Mouse (Mus musculus) midbrain, postnatal 0 days (tissue): ENCODE measurements around the gene Nars2. TPM values are rescaled to one million over a fixed set of nuclear protein-coding genes. Genes with fewer than 3 reads are reported as not detected.
A peak's percentile ranks its signal among the peaks of the same experiment; 100 is the strongest.
"Not testable (repeated sequence)": the region's sequence is repeated elsewhere in the genome, so short reads cannot be mapped to it uniquely, and the experiment has no call there.

Experiments used
- ATAC-seq: fragments of 200-750 bp; cut with Nextera tagmentation; 2 replicates; pipeline ENCODE4 v1.8.0; 2017; ENCODE audit warnings: moderate number of reproducible peaks, mild to moderate bottlenecking, moderate TSS enrichment, moderate library complexity; ENCODE audit not compliant: low FRiP score
- DNase-seq: peaks from one replicate; pipeline ENCODE4 v3.0.0-alpha.2; 2015; ENCODE audit warnings: low spot score
- H3K27ac ChIP-seq: fragments of 300-500 bp; sonication (generic); 2 replicates; pipeline ENCODE4 v1.5.1; 2014; ENCODE audit warnings: low read depth, mild to moderate bottlenecking, low read length, mixed read lengths
- H3K27me3 ChIP-seq: fragments of 300-500 bp; sonication (generic); 2 replicates; pipeline ENCODE4 v1.6.1; 2014; ENCODE audit warnings: low read length, control low read depth, mixed read lengths; ENCODE audit not compliant: insufficient read depth
- H3K36me3 ChIP-seq: fragments of 300-500 bp; sonication (generic); 2 replicates; pipeline ENCODE4 v1.6.1; 2014; ENCODE audit warnings: low read length, control low read depth, mixed read lengths; ENCODE audit not compliant: insufficient read depth
- H3K4me1 ChIP-seq: fragments of 300-500 bp; sonication (generic); 2 replicates; pipeline ENCODE4 v1.6.1; 2014; ENCODE audit warnings: mild to moderate bottlenecking, control low read depth, antibody characterized with exemption, low read length, mixed read lengths; ENCODE audit not compliant: insufficient read depth
- H3K4me2 ChIP-seq: fragments of 300-500 bp; sonication (generic); 2 replicates; pipeline ENCODE4 v1.6.1; 2014; ENCODE audit warnings: low read depth, mild to moderate bottlenecking, low read length, mixed read lengths; ENCODE audit not compliant: poor library complexity, severe bottlenecking
- H3K4me3 ChIP-seq: fragments of 300-500 bp; sonication (generic); 2 replicates; pipeline ENCODE4 v1.5.1; 2014; ENCODE audit warnings: low read depth, mild to moderate bottlenecking, low read length, moderate library complexity
- H3K9ac ChIP-seq: fragments of 300-500 bp; sonication (generic); replicated peaks from 2 replicates; pipeline ENCODE4 v1.6.1; 2014; ENCODE audit warnings: mild to moderate bottlenecking, low read length, moderate library complexity, mixed read lengths; ENCODE audit not compliant: poor library complexity, severe bottlenecking
- H3K9me3 ChIP-seq: fragments of 300-500 bp; sonication (generic); 2 replicates; pipeline ENCODE4 v1.6.1; 2016; ENCODE audit warnings: low read length, control low read depth
- CTCF ChIP-seq: IDR thresholded peaks from 2 replicates; pipeline ENCODE4 v1.5.1; 2016; ENCODE audit warnings: antibody characterized with exemption, mild to moderate bottlenecking
- WGBS: fragments of 180-500 bp; shearing (Covaris S2); extraction: QIAGEN DNeasy Blood & Tissue Kit; methylation state at CpG from one replicate; pipeline ENCODE4 v1.1.7; 2014; 5-methylcytosine and 5-hydroxymethylcytosine counted together
- polyA plus RNA-seq: library from polyadenylated mRNA; unstranded; fragments of >200 nt; fragmentation: Nextera tagmentation; extraction: Ambion mirVana; gene quantifications from 2 replicates; pipeline ENCODE4 v1.2.1, GENCODE M21; 2015
- total RNA-seq: library from RNA; depleted of rRNA; stranded (reverse); fragments of >200 nt; gene quantifications from 2 replicates; pipeline ENCODE4 v1.2.3, GENCODE M21; 2014

Gene Nars2
- total and polyA plus RNA-seq, 2 experiments from 2014 or later, result 5.4 to 13.2 TPM

DNA sequence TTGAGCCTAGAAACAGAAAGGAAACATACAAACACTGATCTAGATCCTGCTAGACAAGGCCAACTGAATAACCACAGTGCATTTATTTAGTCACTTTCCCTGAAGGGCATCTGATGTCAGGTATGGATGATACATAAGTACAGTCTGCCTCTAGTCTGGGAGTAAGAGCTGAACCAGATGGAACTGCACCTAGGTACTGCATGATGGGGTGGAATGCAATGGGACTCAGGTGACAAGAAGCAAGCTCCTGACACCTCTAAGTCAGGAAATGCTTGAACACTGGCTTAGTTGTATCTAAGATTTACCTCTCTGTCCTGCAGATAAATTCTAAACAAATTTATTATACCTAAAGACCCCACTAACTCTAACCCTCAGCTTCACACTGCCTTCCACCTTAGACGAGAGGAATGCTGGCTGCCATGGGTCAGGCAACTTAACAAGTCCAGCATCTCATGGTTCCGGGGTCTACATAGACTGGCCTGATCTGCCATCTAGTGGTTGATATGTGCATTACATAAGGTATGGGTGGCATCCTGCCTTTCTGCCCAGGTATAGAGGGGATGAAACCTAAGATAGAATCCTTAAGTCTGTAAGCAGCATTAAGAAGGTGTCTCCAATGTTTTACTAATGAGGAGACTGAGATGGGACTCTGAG lies 35.7 kb upstream of the Nars2 start:
- peak; percentile 74; the same call in 1 of the 2 replicates for ATAC-seq
- DNase-seq, result peak; percentile 90
- H3K27me3 ChIP-seq, result no peaks in the 10 kb centered on the region
- H3K27ac ChIP-seq, result no peak overlapping the region
- H3K4me3 ChIP-seq, result no peak overlapping the region
- no peaks in the 10 kb centered on the region for H3K9me3 ChIP-seq
- no peak overlapping the region for H3K9ac ChIP-seq
- WGBS, result 2% methylated on average over 2 of the region's 2 CpGs
- TF ChIP-seq CTCF, result peak; percentile 97
- no peak overlapping the region for H3K4me2 ChIP-seq
- H3K36me3 ChIP-seq, result no peaks in the 10 kb centered on the region
- H3K4me1 ChIP-seq, result no peaks in the 10 kb centered on the region; the same call in 1 of the 2 replicates

DNA sequence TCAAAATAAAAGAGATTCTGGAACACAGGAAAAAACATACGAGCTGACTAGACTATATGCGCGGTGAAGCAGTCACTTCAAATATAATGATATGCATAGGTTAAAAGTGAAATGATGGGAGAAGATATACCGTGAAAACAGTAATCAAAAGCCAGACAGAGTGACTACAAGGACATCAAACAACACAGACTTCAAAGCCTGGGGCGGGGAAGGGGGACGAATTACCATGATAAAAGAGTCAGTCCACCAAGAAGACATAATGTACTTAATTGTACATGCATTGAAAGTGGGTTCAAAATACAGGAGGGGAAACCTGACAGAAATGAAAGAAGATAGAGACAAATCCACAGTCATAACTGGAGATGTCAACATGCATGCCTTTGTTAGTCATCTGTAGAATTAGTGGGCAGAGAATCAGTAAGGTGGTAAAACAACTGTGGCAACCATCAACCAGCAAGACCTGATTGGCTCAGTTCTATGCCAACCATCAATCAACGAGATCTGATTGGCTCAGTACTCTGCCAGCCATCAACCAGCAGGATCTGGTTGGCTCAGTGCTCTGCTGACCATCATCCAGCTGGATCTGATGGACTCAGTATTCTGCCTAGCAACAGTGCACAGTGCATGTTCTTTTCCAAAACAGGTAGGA lies 30.7 kb upstream of the Nars2 start:
- TF ChIP-seq CTCF, result no peak
- Histone ChIP-seq H3K9ac (no peak overlapping the region), H3K9me3 (no peaks in the 10 kb centered on the region), H3K27me3 (no peaks in the 10 kb centered on the region), H3K27ac (no peak overlapping the region), H3K4me2 (no peak overlapping the region), H3K36me3 (no peaks in the 10 kb centered on the region), H3K4me3 (no peak overlapping the region), H3K4me1 (no peaks in the 10 kb centered on the region; the same call in 1 of the 2 replicates)
- peak; percentile 72; the same call in 1 of the 2 replicates for ATAC-seq
- WGBS, result 33% methylated on average over 7 of the region's 7 CpGs
- DNase-seq, result peak; percentile 54

DNA sequence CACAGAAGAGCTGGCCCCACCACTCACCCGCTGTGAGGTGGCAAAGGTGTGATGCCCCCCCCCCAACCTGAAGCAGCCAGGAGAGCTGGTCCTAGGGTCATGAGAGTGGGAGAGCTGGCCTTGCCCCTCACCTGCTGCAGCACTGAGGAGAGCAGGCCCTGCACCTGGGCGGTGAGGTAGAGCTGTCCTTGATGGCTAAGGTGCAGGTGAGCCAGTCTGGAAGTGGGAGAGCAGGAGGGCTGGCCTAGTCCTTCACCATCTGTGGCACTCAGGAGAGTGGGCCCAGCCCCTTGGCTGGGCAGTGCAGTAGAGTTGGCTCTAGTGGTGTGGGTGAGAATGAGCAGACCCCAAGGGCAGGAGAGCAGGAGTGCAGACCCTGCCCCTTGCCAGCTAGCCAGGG lies 28.4 kb upstream of the Nars2 start:
- no peaks in the 10 kb centered on the region for H3K36me3 ChIP-seq
- no peak for TF ChIP-seq CTCF
- no peak overlapping the region for H3K27ac ChIP-seq
- ATAC-seq, result no peak
- no peak overlapping the region for H3K9ac ChIP-seq
- no peaks in the 10 kb centered on the region; the same call in 1 of the 2 replicates for H3K4me1 ChIP-seq
- no peak for DNase-seq
- no peaks in the 10 kb centered on the region for H3K27me3 ChIP-seq
- H3K4me3 ChIP-seq, result no peak overlapping the region
- no peaks in the 10 kb centered on the region for H3K9me3 ChIP-seq
- H3K4me2 ChIP-seq, result no peak overlapping the region
- 95% methylated on average over 2 of the region's 2 CpGs for WGBS

DNA sequence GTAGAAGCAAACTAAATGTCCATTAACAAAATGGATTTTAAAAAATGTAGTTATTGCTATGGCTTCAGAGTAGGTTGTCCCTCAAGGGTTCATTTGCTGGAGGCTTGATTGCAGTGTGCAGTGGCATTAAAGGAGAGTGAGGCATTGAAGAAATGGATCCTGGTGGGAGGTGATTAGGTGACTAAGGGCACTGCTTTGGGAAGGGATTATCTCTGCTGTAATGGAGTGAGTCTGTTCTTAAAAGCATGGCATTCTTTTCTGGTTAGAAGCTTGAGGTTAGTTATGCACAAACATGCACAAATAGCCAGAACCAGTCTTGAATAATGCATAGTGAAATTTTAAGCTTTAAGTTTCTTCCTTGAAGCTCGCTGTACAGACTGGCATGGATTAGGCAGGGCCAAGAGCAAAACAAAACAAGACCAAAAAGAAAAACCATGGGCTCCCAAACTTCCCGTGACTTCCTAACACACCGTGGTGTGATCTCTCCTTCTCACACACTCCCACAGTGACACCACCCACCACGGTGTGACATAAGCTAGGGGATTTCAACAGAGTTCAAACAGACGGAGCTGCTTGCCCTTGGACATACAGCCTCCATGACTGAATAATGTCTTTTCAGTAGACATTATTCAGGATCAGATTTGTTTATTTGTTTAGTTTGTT lies 7.5 kb upstream of the Nars2 start:
- H3K9me3 ChIP-seq, result no peaks in the 10 kb centered on the region
- no peak for DNase-seq
- no peak overlapping the region for H3K4me3 ChIP-seq
- ATAC-seq, result no peak
- no peak overlapping the region for H3K4me2 ChIP-seq
- 25% methylated on average over 5 of the region's 5 CpGs for WGBS
- no peak overlapping the region for H3K27ac ChIP-seq
- H3K4me1 ChIP-seq, result no peaks in the 10 kb centered on the region
- H3K9ac ChIP-seq, result no peak overlapping the region
- no peak for TF ChIP-seq CTCF
- no peaks in the 10 kb centered on the region for H3K36me3 ChIP-seq
- no peaks in the 10 kb centered on the region for H3K27me3 ChIP-seq

DNA sequence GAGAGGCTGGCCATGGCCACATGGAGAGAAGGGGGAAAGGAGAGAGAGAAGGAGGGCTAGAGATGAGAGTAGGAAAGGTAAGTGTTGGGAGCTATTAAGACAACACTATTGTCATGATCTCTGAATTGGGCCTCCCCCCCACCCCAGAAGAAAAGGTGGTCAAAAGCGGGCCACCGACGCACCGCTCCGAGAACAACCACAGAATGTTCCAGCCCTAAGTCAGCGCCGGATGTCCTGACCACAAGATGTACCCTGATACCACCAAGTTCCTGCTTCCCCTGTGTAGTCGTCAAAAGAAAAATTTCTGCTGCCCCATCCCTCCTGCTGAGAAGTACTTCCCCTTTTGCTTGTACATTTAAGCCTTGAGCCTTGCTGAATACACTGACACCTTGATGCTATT lies 4.8 kb upstream of the Nars2 start:
- H3K4me1 ChIP-seq, H3K36me3 ChIP-seq, ATAC-seq, H3K9ac ChIP-seq, H3K4me3 ChIP-seq, DNase-seq, H3K9me3 ChIP-seq, H3K27ac ChIP-seq, H3K27me3 ChIP-seq, H3K4me2 ChIP-seq: not testable (repeated sequence)
- 92% methylated on average over 8 of the region's 8 CpGs for WGBS

DNA sequence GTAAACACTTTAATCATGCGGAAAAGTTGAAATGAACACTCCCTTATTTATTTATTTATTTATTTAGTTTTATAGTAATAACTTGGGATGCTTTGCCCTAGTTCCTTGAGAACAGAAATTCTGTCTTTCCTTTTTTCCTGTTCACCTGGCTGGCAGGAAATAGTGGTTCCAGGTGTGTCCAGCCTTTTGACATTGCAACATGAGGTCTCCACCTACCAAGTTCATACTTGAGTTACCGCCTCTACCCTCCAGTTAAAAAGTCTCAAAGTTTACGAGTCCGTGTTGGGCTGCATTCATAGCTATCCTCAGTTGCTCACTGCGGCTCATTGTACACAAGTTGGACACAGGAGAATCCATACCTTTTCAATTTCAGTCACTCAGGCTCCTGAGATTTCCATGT lies 789 bp downstream of the Nars2 start:
- H3K27ac ChIP-seq, result no peak overlapping the region
- H3K9ac ChIP-seq, result peak overlapping the region; percentile 79

More for the DNA sequence above, 789 bp downstream of the Nars2 start:
- no peak for TF ChIP-seq CTCF
- Histone ChIP-seq H3K9me3 (no peaks in the 10 kb centered on the region), H3K4me3 (peak overlapping the region; percentile 76), H3K4me2 (peak overlapping the region; percentile 92), H3K27me3 (no peaks in the 10 kb centered on the region), H3K4me1 (peaks cover 10% of the 10 kb centered on the region; the same call in 1 of the 2 replicates), H3K36me3 (no peaks in the 10 kb centered on the region)
- no peak for DNase-seq
- 39% methylated on average over 5 of the region's 5 CpGs for WGBS
- no peak for ATAC-seq
